Mouse (Mus musculus) right cerebral cortex, postnatal 14 days (tissue): ENCODE measurements around the gene Gm20388.
A peak's percentile ranks its signal among the peaks of the same experiment; 100 is the strongest.

Experiments used
- DNase-seq: peaks from one replicate; pipeline ENCODE4 v3.0.0; 2022

Gm20388 gene

GRCm38 (mm10) chr8:120525135-120525534 lies 614.5 kb downstream of the Gm20388 start:
- DNase-seq = no peak

GRCm38 (mm10) chr8:120525832-120526231 lies 615.2 kb downstream of the Gm20388 start:
- DNase-seq = no peak

DNA sequence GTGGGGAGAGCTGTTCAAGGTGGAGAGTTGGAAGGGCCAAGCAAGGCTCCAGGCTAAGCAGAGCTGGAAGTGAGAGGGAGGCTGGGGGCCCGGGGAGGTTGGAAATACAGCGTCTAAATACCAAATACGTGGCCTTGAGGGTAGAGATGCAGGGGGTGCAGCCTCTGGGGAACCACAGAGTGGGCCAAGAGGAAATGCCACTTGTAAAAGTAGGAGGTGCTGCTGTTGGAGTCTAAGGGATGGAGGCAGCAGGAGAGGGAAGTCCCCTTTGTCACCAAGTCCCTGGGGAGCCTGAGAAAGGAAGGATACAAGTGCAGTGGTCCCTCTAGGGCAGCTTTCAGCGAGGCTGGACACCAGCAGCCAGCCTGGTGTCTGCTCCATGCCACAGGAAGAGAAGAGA lies 615.9 kb downstream of the Gm20388 start:
- DNase-seq = no peak

GRCm38 (mm10) chr8:120528332-120528731 lies 617.7 kb downstream of the Gm20388 start:
- DNase-seq = no peak

GRCm38 (mm10) chr8:120529226-120529625 lies 618.6 kb downstream of the Gm20388 start:
- DNase-seq = no peak

DNA sequence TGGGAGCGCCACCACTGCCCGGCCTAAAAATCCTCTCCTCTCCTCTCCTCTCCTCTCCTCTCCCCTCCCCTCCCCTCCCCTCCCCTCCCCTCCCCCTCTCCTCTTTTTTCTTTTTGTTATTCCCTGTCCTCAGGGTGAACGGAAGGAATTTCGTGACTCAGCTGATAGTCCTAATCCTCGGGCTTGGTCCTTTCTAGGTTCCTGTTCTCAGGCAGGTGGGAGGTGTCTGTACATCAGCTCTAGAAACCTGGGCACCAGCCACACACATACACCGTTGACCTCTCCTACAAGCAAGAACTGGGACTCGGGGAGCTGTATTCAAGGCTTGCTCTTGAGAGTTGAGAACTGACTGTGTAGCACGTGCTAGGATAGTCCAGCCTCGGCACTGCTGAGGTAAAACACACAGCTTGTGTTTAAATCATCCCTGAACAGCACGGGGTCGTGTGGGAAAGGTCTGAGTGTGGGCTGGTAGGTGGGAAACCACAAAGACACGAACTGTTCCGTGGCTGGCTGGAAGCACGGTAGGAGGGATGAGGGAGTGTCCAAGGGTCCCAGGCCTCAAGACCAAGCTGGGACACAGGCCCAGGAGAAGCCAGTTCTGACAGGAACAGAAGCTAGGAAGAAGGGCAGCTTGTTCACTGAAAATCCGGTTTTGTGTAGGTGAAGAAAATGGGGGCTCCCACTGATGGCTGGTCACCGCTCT lies 620.5 kb downstream of the Gm20388 start:
- DNase-seq = no peak

GRCm38 (mm10) chr8:120531775-120532516 lies 621.3 kb downstream of the Gm20388 start:
- DNase-seq = no peak

DNA sequence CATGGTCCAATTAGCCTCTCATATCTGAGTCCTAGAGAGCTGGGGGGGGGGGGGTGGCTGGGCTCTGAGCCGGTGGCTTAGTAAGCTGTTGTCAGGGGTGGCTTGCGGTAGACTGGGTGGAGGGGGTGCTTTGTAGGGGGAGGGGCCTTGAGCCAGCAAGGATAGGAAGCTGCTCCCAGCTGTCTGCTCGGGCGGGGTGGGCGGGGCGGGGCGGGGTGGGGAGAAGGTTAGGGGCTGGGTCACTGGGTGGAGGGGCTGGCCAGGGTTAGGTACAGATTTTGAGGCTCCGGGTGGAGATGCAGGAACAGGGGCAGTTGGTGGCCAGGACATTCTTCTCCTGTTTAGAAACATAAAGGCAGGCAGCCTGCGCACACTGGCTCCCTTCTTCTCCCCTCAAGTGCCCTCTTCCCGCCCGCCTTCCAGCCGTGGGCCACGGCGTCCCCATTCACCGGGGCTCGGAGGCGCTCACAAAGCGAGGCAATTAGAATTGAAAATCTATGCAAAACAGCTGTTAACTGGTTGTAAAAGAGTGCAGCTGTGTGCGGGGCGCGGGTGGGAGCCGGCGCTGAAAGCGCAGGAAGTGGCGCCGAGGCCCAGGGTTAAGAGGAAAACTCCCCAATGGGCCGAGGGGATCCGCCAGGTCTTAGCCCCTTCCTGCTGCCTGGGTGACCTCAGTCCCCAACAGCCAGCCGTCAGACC lies 622.0 kb downstream of the Gm20388 start:
- DNase-seq = peak; percentile 52

GRCm38 (mm10) chr8:120533380-120533779 lies 622.7 kb downstream of the Gm20388 start:
- no peak for DNase-seq

GRCm38 (mm10) chr8:120534080-120534479 lies 623.4 kb downstream of the Gm20388 start:
- no peak for DNase-seq

DNA sequence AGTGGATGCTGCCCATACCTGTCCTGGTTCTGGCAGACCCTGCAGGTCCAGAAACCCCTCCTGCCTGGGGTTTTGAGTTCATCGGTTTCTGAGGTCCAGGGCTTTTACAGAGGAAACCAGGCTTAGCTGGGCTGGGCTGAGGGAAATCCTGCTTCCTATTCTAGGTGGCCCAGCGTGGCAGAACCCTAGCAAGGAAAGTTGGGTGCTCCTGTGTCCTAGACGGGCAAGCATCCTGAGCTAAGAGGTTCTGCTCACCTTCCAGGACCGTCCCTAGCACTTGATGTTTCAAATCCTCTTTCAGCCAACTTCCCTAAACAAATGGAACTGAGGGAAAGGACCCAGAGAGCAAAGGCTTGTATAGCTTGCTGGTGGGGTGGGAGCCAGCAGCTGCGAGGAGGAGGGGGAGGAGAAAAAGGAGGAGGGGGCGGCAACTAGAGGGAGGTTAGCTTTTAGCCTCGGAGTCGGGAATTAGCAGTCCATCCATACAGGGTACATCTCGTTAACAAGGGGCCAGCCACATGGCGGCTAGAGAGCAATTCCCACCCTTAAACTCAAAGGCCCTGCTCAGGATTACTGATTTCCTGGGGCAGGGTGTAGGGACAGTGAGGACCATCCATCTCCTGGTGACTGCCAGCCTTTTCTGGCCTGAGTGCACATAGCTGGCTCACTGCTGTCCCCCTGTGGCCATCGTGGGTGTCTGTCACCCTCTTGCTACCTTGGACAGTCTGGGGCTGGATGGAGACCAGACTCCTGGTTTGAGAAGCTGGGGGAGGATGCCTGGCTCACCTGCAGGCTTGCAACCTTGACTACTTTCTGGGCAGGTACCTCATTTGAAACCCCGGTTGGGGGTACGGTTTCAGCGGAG lies 624.1 kb downstream of the Gm20388 start:
- peak; percentile 69 for DNase-seq

DNA sequence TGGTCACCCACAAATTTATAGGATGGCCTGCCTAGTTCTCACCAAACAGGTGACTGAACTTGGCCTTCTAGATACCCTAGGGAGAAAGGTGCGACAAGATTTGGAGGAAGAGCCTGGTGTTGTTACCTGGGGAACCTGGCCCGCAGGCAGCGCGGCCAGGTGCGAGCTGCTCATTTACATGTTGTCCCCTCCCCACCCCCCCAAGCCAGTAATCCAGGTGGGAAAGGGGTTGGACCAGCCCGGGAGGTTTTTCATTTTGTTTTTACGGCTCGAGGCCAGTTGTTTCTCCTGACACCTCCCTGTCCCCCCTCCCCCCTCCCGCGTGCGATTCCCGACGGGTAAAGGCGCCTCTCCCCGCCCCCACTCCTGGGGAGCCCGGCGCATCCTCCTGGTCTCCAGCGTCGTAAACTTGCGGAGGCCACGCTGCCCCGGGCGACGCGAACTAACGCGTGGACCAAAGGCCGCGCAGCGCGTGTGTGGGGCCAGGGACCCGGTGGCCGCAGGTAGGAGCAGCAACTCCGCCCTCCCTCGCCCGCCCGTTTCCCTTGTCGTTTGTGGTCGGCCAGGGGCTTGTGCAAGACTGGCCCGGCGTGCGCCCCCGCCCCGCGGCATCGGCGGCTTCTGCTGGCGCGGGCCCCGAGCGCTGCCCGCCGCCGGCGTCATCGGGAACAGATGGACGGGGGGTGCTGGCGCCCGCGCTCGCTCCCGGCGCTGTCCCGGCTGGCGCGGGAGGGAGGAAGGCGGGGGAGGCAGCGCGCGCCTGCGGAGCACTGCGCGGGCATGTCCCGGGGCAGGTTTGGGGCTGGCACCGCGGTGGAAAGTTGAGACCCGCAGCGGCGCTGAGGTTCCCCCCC lies 625.0 kb downstream of the Gm20388 start:
- peak; percentile 76 for DNase-seq

- DNase-seq = no peak
Measured at GRCm38 (mm10) chr8:120536306-120537206, 625.9 kb downstream of the Gm20388 start.

- DNase-seq = peak; percentile 65
Measured at GRCm38 (mm10) chr8:120537207-120537817, 626.7 kb downstream of the Gm20388 start.

GRCm38 (mm10) chr8:120537818-120538396 lies 627.3 kb downstream of the Gm20388 start:
- peak; percentile 65 for DNase-seq

- DNase-seq = peak; percentile 62
Measured at GRCm38 (mm10) chr8:120538397-120539240, 628.0 kb downstream of the Gm20388 start.

DNA sequence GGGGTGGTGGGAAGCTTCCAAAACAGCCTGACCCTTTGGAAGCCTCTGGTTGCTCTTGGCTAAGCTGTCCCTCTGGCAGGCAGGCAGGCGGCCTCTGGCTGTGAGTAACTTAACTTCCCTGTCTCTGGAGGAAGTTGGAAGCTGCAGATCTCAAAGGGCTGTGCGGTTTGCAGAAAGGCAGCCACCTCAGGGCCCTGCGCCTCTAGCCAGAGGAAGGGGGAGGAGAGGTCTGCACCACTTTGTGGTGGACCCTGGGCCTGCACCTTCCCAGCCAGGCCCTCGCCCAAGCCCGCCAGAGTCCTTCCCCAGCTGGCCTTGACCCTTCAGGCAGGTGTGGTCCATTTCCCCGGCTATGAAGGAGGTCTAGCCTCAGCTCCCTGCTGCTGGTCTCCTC lies 628.7 kb downstream of the Gm20388 start:
- DNase-seq = no peak

DNA sequence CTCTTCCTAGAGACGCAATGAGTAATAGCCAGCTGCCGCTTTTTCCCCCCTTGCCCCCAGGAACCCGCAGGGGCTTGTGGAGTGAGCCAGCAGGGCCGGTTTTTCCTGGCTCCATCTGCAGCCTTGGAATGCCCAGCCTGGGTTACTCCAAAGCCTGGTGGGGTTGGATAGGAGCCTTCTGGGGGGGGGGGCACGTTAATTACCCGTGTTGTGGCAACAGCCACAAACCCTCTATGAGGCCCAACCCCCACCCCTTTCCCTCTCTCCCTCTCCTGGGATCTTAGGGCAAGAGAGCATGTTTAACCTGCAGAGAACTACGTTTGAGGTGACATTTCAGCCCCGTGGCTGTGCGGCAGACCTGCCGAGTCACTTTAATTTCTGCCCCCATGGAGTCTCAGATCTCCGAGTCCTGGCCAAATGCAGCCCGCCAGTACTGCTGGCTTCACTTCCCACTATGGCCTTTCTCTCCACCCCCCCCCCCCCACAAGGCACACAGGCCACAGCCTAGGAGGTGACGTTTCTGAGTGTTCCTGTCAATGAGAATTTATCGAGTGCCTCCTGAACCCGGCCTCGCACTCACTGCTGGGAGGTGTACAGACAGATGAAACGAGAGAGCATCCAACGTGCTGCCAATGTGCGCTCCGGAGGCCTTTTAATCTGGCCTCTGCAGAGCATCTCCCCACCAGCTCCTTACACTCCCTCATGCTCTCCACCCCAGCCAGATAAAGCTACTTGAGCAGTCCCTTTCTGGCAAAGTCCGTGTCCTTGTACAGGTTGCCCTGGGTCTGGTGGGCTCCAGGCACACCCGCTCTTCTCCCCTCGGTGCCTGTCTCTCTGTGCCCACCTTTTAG lies 629.4 kb downstream of the Gm20388 start:
- DNase-seq = no peak
